Mouse (Mus musculus): ENCODE measurements around the gene Mycbp2. TPM values are rescaled to one million over a fixed set of nuclear protein-coding genes. Genes with fewer than 3 reads are reported as not detected.

Gene Mycbp2
- polyA plus RNA-seq, 1 experiment: 5.9 TPM

DNA sequence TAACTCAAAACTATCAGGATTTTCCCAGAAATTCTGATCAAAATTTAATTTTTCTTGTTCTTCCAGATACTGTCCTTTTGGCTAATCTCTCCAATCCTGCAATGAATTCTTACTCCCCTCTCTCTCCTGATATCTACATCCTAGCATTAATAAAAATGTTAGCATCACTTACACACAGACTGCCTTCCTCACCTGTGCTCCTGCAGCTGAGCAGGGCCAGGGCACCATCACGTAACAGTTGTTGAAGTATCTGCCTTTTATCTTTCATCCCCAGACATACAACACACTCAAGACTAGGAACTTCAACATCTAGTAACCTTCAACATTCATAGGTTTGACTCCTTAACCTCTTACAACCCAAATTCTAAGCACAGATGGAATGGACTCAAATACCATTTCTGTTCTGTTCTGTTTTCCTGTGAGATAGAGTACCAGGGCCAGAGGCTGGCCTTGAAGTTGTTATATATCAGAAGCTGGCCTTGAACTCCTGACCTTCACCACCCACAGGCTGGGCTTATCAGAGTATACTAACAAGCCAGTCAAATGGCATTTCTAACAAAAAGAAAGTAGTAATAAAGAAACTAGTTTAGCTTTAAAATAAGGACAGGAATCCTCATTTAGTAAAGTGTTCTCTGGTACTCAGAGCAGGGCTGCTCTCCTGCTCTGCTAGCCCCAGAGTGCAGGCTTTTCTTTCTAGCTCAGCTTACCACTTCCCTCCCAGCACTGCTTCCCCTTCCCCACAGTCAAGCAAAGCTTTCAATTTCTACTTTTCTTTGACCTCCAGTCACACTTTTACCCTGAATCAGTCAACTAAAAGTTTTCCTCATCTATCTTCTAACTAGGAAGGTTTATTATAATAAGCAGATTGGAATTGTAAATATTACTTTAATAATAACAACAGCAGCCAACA, 5.0 kb downstream of the Mycbp2 start:
- Histone ChIP-seq H3K4me3 (ENCODE audit: insufficient read depth, poor library complexity, severe bottlenecking) (no peak overlapping the region), H3ac (ENCODE audit: control insufficient read depth, insufficient read length, low read depth) (no peak overlapping the region), H3K27me3 (ENCODE audit: control insufficient read depth, insufficient read depth, insufficient read length) (no peaks in the 10 kb centered on the region), H3K79me3 (ENCODE audit: low read depth) (peaks cover 56% of the 10 kb centered on the region), H3K36me3 (ENCODE audit: control insufficient read depth, insufficient read depth) (no peaks in the 10 kb centered on the region), H3K79me2 (ENCODE audit: control insufficient read depth, insufficient read depth) (peaks cover 75% of the 10 kb centered on the region)
- TF ChIP-seq MAX (IDR thresholded peaks at IDR 0.05) (no peak), MYOD1 (IDR thresholded peaks at IDR 0.05; ENCODE audit: control insufficient read depth, insufficient read length, low read depth) (no peak), CTCF (IDR thresholded peaks at IDR 0.05; ENCODE audit: control insufficient read depth, insufficient read depth, insufficient read length) (no peak), MYOG (IDR thresholded peaks at IDR 0.05; ENCODE audit: control insufficient read depth, extremely low read depth, insufficient read length) (no peak), FOSL1 (IDR thresholded peaks at IDR 0.05; ENCODE audit: insufficient read depth, low read length, poor library complexity, severe bottlenecking) (no peak), CEBPB (IDR thresholded peaks at IDR 0.05; ENCODE audit: low read depth) (no peak), USF1 (IDR thresholded peaks at IDR 0.05; ENCODE audit: low read depth) (no peak)

DNA sequence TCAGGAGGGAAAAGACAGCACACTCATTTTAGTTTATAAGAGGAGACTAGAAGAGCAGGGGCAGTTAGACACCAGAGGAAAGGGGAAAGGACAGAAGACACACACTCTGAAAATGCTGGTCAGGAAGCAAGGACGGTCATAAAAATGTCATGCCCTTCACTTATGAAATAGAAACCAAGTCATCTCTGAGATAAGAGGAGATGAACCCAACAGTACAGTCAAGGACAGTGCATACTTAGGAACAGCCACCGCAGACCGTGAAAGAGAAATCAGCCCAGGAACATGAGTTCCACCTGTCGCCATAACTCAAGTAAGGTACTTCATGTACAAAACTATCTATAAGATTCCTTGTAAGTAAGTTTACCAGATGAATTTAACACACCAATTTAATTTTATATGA, 33.7 kb downstream of the Mycbp2 start:
- TF ChIP-seq MYOD1 (IDR thresholded peaks at IDR 0.05; ENCODE audit: control insufficient read depth, insufficient read length, low read depth): no peak
- no peak for TF ChIP-seq FOSL1 (IDR thresholded peaks at IDR 0.05; ENCODE audit: insufficient read depth, low read length, poor library complexity, severe bottlenecking)
- no peak for TF ChIP-seq CTCF (IDR thresholded peaks at IDR 0.05; ENCODE audit: control insufficient read depth, insufficient read depth, insufficient read length)
- TF ChIP-seq CEBPB (IDR thresholded peaks at IDR 0.05; ENCODE audit: low read depth): no peak
- no peak for TF ChIP-seq USF1 (IDR thresholded peaks at IDR 0.05; ENCODE audit: low read depth)
- TF ChIP-seq MAX (IDR thresholded peaks at IDR 0.05): no peak
- no peak for TF ChIP-seq MYOG (IDR thresholded peaks at IDR 0.05; ENCODE audit: control insufficient read depth, extremely low read depth, insufficient read length)
- peaks cover 4% of the 10 kb centered on the region for H3K79me3 ChIP-seq (ENCODE audit: low read depth)
- H3ac ChIP-seq (ENCODE audit: control insufficient read depth, insufficient read length, low read depth): no peak overlapping the region
- peaks cover 6% of the 10 kb centered on the region for H3K79me2 ChIP-seq (ENCODE audit: control insufficient read depth, insufficient read depth)
- H3K4me3 ChIP-seq (ENCODE audit: insufficient read depth, poor library complexity, severe bottlenecking): no peak overlapping the region
- no peaks in the 10 kb centered on the region for H3K27me3 ChIP-seq (ENCODE audit: control insufficient read depth, insufficient read depth, insufficient read length)
- H3K36me3 ChIP-seq (ENCODE audit: control insufficient read depth, insufficient read depth): peaks cover 25% of the 10 kb centered on the region

DNA sequence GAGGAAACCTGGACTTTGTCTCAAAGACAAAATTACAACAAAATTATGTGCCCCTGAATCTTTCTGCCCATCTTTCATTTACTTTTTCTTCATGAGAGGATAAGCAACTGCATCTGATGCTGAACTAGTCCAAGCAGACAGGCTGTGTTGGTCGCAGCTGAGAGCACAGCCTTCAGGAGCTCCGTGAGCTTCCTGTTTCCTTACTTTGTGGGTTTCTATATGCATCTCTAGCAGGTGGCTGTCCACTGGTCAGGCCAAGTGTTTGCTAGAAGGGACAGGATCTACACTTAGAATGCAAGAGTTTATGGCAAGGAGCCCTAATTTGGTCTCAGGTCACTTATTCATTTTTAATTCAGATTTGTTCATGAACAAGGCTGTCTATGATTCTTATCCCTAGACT, 50.4 kb downstream of the Mycbp2 start:
- H3K79me3 ChIP-seq (ENCODE audit: low read depth): no peaks in the 10 kb centered on the region
- H3K36me3 ChIP-seq (ENCODE audit: control insufficient read depth, insufficient read depth): peaks cover 26% of the 10 kb centered on the region
- H3ac ChIP-seq (ENCODE audit: control insufficient read depth, insufficient read length, low read depth): no peak overlapping the region
- no peaks in the 10 kb centered on the region for H3K79me2 ChIP-seq (ENCODE audit: control insufficient read depth, insufficient read depth)
- no peak for TF ChIP-seq MYOD1 (IDR thresholded peaks at IDR 0.05; ENCODE audit: control insufficient read depth, insufficient read length, low read depth)
- no peak for TF ChIP-seq MYOG (IDR thresholded peaks at IDR 0.05; ENCODE audit: control insufficient read depth, extremely low read depth, insufficient read length)
- no peak for TF ChIP-seq CTCF (IDR thresholded peaks at IDR 0.05; ENCODE audit: control insufficient read depth, insufficient read depth, insufficient read length)
- H3K4me3 ChIP-seq (ENCODE audit: insufficient read depth, poor library complexity, severe bottlenecking): no peak overlapping the region
- no peaks in the 10 kb centered on the region for H3K27me3 ChIP-seq (ENCODE audit: control insufficient read depth, insufficient read depth, insufficient read length)

DNA sequence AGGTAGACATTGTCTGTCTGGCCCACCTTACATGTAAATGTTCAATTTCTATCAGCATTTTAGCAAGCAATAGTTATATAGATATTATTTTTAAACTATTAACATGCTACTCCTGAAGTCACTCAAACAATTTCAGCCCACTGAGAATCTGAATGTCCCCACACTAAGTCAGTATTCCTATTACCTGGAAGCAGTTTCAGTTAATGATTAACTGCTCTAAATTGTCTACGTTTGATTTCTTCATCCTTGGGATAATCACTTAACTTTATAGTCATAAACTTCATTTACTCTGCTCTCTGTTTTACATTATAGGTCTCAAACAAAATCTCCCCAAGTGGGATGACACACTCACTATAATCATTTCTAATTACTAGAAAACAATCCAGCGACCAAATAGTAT, 60.0 kb downstream of the Mycbp2 start:
- Histone ChIP-seq H3K79me3 (ENCODE audit: low read depth) (no peaks in the 10 kb centered on the region), H3ac (ENCODE audit: control insufficient read depth, insufficient read length, low read depth) (no peak overlapping the region), H3K36me3 (ENCODE audit: control insufficient read depth, insufficient read depth) (peaks cover 50% of the 10 kb centered on the region), H3K4me3 (ENCODE audit: insufficient read depth, poor library complexity, severe bottlenecking) (no peak overlapping the region), H3K27me3 (ENCODE audit: control insufficient read depth, insufficient read depth, insufficient read length) (no peaks in the 10 kb centered on the region), H3K79me2 (ENCODE audit: control insufficient read depth, insufficient read depth) (no peaks in the 10 kb centered on the region)
- TF ChIP-seq MAX (IDR thresholded peaks at IDR 0.05) (no peak), MYOD1 (IDR thresholded peaks at IDR 0.05; ENCODE audit: control insufficient read depth, insufficient read length, low read depth) (no peak), FOSL1 (IDR thresholded peaks at IDR 0.05; ENCODE audit: insufficient read depth, low read length, poor library complexity, severe bottlenecking) (no peak), USF1 (IDR thresholded peaks at IDR 0.05; ENCODE audit: low read depth) (no peak), CEBPB (IDR thresholded peaks at IDR 0.05; ENCODE audit: low read depth) (no peak), MYOG (IDR thresholded peaks at IDR 0.05; ENCODE audit: control insufficient read depth, extremely low read depth, insufficient read length) (no peak), CTCF (IDR thresholded peaks at IDR 0.05; ENCODE audit: control insufficient read depth, insufficient read depth, insufficient read length) (no peak)

DNA sequence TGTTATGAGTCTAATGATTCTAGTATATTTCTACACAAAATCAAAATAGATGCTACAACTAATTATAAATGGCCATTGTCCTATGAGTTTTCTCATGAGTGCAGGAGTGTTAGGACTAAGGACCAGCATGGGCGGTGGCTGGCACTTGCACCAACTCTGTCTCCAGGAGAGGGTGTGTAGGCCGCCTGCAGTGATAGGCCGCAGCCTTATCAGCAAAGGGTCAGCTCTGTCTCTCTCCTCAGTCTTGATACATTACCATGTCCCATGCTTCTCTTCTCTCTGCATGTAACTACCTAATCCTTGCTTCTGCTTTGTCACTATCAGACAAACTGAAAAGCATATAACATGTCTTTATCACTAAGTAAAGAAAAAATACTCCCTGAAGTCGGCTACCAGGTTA, 69.9 kb downstream of the Mycbp2 start:
- no peak overlapping the region for H3K4me3 ChIP-seq (ENCODE audit: insufficient read depth, poor library complexity, severe bottlenecking)
- TF ChIP-seq CEBPB (IDR thresholded peaks at IDR 0.05; ENCODE audit: low read depth) (no peak), MAX (IDR thresholded peaks at IDR 0.05) (no peak), MYOD1 (IDR thresholded peaks at IDR 0.05; ENCODE audit: control insufficient read depth, insufficient read length, low read depth) (no peak), USF1 (IDR thresholded peaks at IDR 0.05; ENCODE audit: low read depth) (no peak), FOSL1 (IDR thresholded peaks at IDR 0.05; ENCODE audit: insufficient read depth, low read length, poor library complexity, severe bottlenecking) (no peak), MYOG (IDR thresholded peaks at IDR 0.05; ENCODE audit: control insufficient read depth, extremely low read depth, insufficient read length) (no peak), CTCF (IDR thresholded peaks at IDR 0.05; ENCODE audit: control insufficient read depth, insufficient read depth, insufficient read length) (no peak)
- no peaks in the 10 kb centered on the region for H3K79me3 ChIP-seq (ENCODE audit: low read depth)
- no peaks in the 10 kb centered on the region for H3K79me2 ChIP-seq (ENCODE audit: control insufficient read depth, insufficient read depth)
- H3K36me3 ChIP-seq (ENCODE audit: control insufficient read depth, insufficient read depth): peaks cover 18% of the 10 kb centered on the region
- no peak overlapping the region for H3ac ChIP-seq (ENCODE audit: control insufficient read depth, insufficient read length, low read depth)
- H3K27me3 ChIP-seq (ENCODE audit: control insufficient read depth, insufficient read depth, insufficient read length): no peaks in the 10 kb centered on the region
